Mouse (Mus musculus): Measurements from ENCODE around the gene Nebl. TPM values are rescaled to one million over a fixed set of nuclear protein-coding genes. Genes with fewer than 3 reads are reported as not detected.

The Nebl gene
- polyA plus RNA-seq, 1 experiment: 0.08 TPM

DNA sequence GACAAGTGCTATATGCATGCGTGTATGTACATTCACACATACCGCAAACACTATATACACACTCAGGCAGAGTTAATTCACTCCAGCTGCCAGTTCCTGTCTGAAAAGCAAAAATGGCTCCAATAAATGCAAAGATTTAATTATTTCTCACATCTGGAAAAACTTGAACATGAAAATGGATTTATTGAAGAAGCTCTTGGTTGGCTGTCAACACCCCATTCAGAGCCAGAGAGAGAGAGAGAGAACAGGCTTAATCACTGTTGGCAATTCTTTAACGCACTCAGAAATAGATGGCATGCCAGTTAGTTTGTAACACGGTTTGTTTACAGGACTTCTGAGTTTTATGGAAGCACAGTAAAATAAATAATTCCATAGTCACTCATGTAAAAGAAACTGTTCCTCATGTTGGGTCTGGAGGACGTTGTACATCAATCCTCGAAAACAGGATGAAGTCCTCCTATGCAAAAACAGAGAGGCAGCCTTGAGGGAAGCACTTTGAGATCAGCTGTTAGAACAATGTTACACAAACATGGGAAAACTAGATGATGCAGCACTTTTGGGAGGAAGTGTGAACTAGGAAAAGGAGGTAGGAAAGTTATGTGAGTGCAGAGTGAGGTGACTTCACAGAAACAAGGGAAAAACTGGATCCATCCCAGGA is 265.6 kb downstream of the Nebl start:
- Histone ChIP-seq H3K4me3 (no peak overlapping the region), H3K36me3 (ENCODE audit: control insufficient read depth, insufficient read depth) (no peaks in the 10 kb centered on the region), H3K4me2 (ENCODE audit: low read depth) (no peak overlapping the region), H3K27me3 (ENCODE audit: control insufficient read depth, insufficient read depth, insufficient read length) (no peaks in the 10 kb centered on the region), H3ac (ENCODE audit: control insufficient read depth, insufficient read length) (no peak overlapping the region), H3K79me2 (ENCODE audit: control insufficient read depth, insufficient read depth) (no peaks in the 10 kb centered on the region)
- TF ChIP-seq USF1 (IDR thresholded peaks at IDR 0.05; ENCODE audit: low read depth) (no peak), POLR2AphosphoS2 (IDR thresholded peaks at IDR 0.05; ENCODE audit: insufficient read length, low read depth) (no peak), REST (IDR thresholded peaks at IDR 0.05; ENCODE audit: insufficient read depth, insufficient read length) (no peak), E2F4 (IDR thresholded peaks at IDR 0.05; ENCODE audit: insufficient read depth) (no peak), POLR2A (IDR thresholded peaks at IDR 0.05; ENCODE audit: insufficient read length, low read depth) (no peak), TCF12 (IDR thresholded peaks at IDR 0.05; ENCODE audit: insufficient read depth, poor library complexity, severe bottlenecking) (no peak), CEBPB (IDR thresholded peaks at IDR 0.05; ENCODE audit: insufficient read depth, poor library complexity, severe bottlenecking) (no peak), MYOG (IDR thresholded peaks at IDR 0.05; ENCODE audit: control insufficient read depth in 1 of 3, insufficient read depth in 1 of 3, insufficient read length in 2 of 3, low read depth in 2 of 3) (no peak), SRF (IDR thresholded peaks at IDR 0.05; ENCODE audit: control insufficient read depth, insufficient read length, low read depth) (no peak), MYOD1 (IDR thresholded peaks at IDR 0.05; ENCODE audit: control insufficient read depth in 1 of 3, insufficient read length in 2 of 3, low read depth in 2 of 3) (no peak), TCF3 (IDR thresholded peaks at IDR 0.05; ENCODE audit: insufficient read length, low read depth) (no peak)

DNA sequence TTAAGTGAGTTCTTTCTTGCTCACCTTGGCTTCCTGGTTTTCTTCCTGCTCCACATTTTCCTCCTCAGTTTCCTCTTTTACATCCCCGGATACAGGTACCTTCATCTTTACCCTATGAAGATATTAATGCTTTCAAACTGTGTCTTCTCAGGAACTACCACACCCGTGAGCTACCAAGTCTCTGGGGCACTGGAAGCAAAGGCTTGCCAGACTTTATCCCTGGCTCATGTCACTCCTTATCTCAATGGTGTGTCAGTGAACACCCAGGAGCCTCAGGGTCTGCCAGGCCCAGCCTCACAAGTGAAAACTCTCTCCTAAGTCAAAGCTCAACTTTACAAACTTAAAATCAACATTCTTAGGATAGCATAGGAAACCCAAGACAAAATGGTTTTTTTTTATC is 270.8 kb downstream of the Nebl start:
- Histone ChIP-seq H3K79me2 (ENCODE audit: control insufficient read depth, insufficient read depth) (no peaks in the 10 kb centered on the region), H3K4me3 (no peak overlapping the region), H3ac (ENCODE audit: control insufficient read depth, insufficient read length) (no peak overlapping the region), H3K27me3 (ENCODE audit: control insufficient read depth, insufficient read depth, insufficient read length) (no peaks in the 10 kb centered on the region), H3K36me3 (ENCODE audit: control insufficient read depth, insufficient read depth) (no peaks in the 10 kb centered on the region), H3K4me2 (ENCODE audit: low read depth) (no peak overlapping the region)
- TF ChIP-seq POLR2A (IDR thresholded peaks at IDR 0.05; ENCODE audit: insufficient read length, low read depth) (no peak), MYOG (IDR thresholded peaks at IDR 0.05; ENCODE audit: control insufficient read depth in 1 of 3, insufficient read depth in 1 of 3, insufficient read length in 2 of 3, low read depth in 2 of 3) (no peak), USF1 (IDR thresholded peaks at IDR 0.05; ENCODE audit: low read depth) (no peak), MAX (IDR thresholded peaks at IDR 0.05; ENCODE audit: low read depth) (no peak), SRF (IDR thresholded peaks at IDR 0.05; ENCODE audit: control insufficient read depth, insufficient read length, low read depth) (no peak), MYOD1 (IDR thresholded peaks at IDR 0.05; ENCODE audit: control insufficient read depth in 1 of 3, insufficient read length in 2 of 3, low read depth in 2 of 3) (no peak), CEBPB (IDR thresholded peaks at IDR 0.05; ENCODE audit: insufficient read depth, poor library complexity, severe bottlenecking) (no peak)

DNA sequence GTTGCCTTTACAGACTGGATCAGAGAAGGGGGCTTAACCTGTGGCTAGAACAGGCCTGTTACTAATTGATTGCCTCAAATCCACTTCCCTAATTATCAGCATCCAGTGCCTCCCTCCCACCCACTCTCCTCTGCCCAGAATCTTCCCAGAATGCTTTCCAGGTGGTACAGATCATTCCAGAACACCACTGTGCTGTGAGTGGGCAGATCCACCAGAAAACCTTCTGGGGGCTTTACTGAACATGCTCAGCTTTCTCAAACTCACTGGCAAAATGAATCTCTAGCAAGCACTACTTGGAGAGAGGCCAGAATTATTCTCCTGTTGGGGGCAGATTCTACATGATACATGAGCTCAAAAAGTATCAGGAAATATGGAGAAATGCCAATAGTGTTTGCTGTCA is 277.6 kb downstream of the Nebl start:
- TF ChIP-seq E2F4 (IDR thresholded peaks at IDR 0.05; ENCODE audit: insufficient read depth) (no peak), MYOG (IDR thresholded peaks at IDR 0.05; ENCODE audit: control insufficient read depth in 1 of 3, insufficient read depth in 1 of 3, insufficient read length in 2 of 3, low read depth in 2 of 3) (no peak), CEBPB (IDR thresholded peaks at IDR 0.05; ENCODE audit: insufficient read depth, poor library complexity, severe bottlenecking) (no peak), SRF (IDR thresholded peaks at IDR 0.05; ENCODE audit: control insufficient read depth, insufficient read length, low read depth) (no peak), MAX (IDR thresholded peaks at IDR 0.05; ENCODE audit: low read depth) (no peak), REST (IDR thresholded peaks at IDR 0.05; ENCODE audit: insufficient read depth, insufficient read length) (no peak), POLR2A (IDR thresholded peaks at IDR 0.05; ENCODE audit: insufficient read length, low read depth) (no peak), TCF3 (IDR thresholded peaks at IDR 0.05; ENCODE audit: insufficient read length, low read depth) (no peak)
- Histone ChIP-seq H3ac (ENCODE audit: control insufficient read depth, insufficient read length) (no peak overlapping the region), H3K36me3 (ENCODE audit: control insufficient read depth, insufficient read depth) (no peaks in the 10 kb centered on the region), H3K27me3 (ENCODE audit: control insufficient read depth, insufficient read depth, insufficient read length) (no peaks in the 10 kb centered on the region), H3K4me2 (ENCODE audit: low read depth) (no peak overlapping the region), H3K79me2 (ENCODE audit: control insufficient read depth, insufficient read depth) (no peaks in the 10 kb centered on the region), H3K4me3 (no peak overlapping the region)

DNA sequence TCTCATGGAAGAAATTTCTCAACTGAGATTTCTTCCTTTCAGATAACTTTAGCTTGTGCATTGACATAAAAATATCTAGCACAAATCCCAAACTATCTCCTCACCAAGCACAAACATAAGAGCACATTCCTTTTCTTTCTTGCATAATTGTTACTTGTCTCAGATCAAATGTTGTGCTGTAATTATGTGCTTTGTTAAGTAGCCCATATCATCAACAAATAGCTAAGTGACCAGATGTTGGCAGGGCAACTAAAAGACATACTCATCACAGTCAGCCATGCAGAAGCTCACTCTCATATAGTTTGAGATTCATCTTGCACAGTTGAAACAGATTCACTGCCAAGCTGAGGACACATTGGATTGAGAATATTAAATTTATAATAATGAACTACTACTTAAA is 282.9 kb downstream of the Nebl start:
- Histone ChIP-seq H3K79me2 (ENCODE audit: control insufficient read depth, insufficient read depth) (no peaks in the 10 kb centered on the region), H3K4me3 (no peak overlapping the region), H3K36me3 (ENCODE audit: control insufficient read depth, insufficient read depth) (no peaks in the 10 kb centered on the region), H3K4me2 (ENCODE audit: low read depth) (no peak overlapping the region), H3K27me3 (ENCODE audit: control insufficient read depth, insufficient read depth, insufficient read length) (no peaks in the 10 kb centered on the region), H3ac (ENCODE audit: control insufficient read depth, insufficient read length) (no peak overlapping the region)
- TF ChIP-seq CEBPB (IDR thresholded peaks at IDR 0.05; ENCODE audit: insufficient read depth, poor library complexity, severe bottlenecking) (no peak), USF1 (IDR thresholded peaks at IDR 0.05; ENCODE audit: low read depth) (no peak), REST (IDR thresholded peaks at IDR 0.05; ENCODE audit: insufficient read depth, insufficient read length) (no peak), TCF3 (IDR thresholded peaks at IDR 0.05; ENCODE audit: insufficient read length, low read depth) (no peak), MAX (IDR thresholded peaks at IDR 0.05; ENCODE audit: low read depth) (no peak), SRF (IDR thresholded peaks at IDR 0.05; ENCODE audit: control insufficient read depth, insufficient read length, low read depth) (no peak), MYOD1 (IDR thresholded peaks at IDR 0.05; ENCODE audit: control insufficient read depth in 1 of 3, insufficient read length in 2 of 3, low read depth in 2 of 3) (no peak)

DNA sequence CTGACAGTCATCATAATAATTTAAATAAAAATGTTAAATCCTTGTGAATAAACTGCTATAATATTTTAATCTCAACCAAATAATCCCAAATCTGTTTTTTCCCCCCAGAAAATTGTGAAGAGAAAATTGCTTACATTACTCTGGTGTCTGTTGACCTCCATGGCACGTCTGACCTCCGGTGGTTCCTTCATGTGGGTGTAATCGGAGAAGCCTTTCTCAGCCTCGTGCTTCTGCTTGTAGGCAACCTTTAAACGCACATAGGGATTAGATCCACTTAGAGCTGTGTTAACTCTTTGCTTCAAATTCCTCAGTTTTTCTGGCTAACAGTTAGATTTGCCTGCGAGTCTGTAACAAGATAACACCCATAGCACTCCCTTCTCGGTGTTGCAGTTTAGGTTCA is 287.7 kb downstream of the Nebl start:
- Histone ChIP-seq H3K4me3 (no peak overlapping the region), H3K4me2 (ENCODE audit: low read depth) (no peak overlapping the region), H3K27me3 (ENCODE audit: control insufficient read depth, insufficient read depth, insufficient read length) (no peaks in the 10 kb centered on the region), H3K79me2 (ENCODE audit: control insufficient read depth, insufficient read depth) (no peaks in the 10 kb centered on the region), H3ac (ENCODE audit: control insufficient read depth, insufficient read length) (no peak overlapping the region), H3K36me3 (ENCODE audit: control insufficient read depth, insufficient read depth) (no peaks in the 10 kb centered on the region)
- TF ChIP-seq CEBPB (IDR thresholded peaks at IDR 0.05; ENCODE audit: insufficient read depth, poor library complexity, severe bottlenecking) (no peak), TCF12 (IDR thresholded peaks at IDR 0.05; ENCODE audit: insufficient read depth, poor library complexity, severe bottlenecking) (no peak), E2F4 (IDR thresholded peaks at IDR 0.05; ENCODE audit: insufficient read depth) (no peak), USF1 (IDR thresholded peaks at IDR 0.05; ENCODE audit: low read depth) (no peak), POLR2A (IDR thresholded peaks at IDR 0.05; ENCODE audit: insufficient read length, low read depth) (no peak), MYOG (IDR thresholded peaks at IDR 0.05; ENCODE audit: control insufficient read depth in 1 of 3, insufficient read depth in 1 of 3, insufficient read length in 2 of 3, low read depth in 2 of 3) (no peak), TCF3 (IDR thresholded peaks at IDR 0.05; ENCODE audit: insufficient read length, low read depth) (no peak), SRF (IDR thresholded peaks at IDR 0.05; ENCODE audit: control insufficient read depth, insufficient read length, low read depth) (no peak), POLR2AphosphoS2 (IDR thresholded peaks at IDR 0.05; ENCODE audit: insufficient read length, low read depth) (no peak), MAX (IDR thresholded peaks at IDR 0.05; ENCODE audit: low read depth) (no peak), MYOD1 (IDR thresholded peaks at IDR 0.05; ENCODE audit: control insufficient read depth in 1 of 3, insufficient read length in 2 of 3, low read depth in 2 of 3) (no peak), REST (IDR thresholded peaks at IDR 0.05; ENCODE audit: insufficient read depth, insufficient read length) (no peak)

All from myocyte (in vitro differentiated cells).